Mouse (Mus musculus) left cerebral cortex, postnatal 10 days (tissue): ENCODE data around the gene Slc41a3. TPM values are rescaled to one million over a fixed set of nuclear protein-coding genes. Genes with fewer than 3 reads are reported as not detected.

Experiments
- DNase-seq, 2 experiments: peaks; one replicate each; pipeline ENCODE4 v3.0.0; 2021 to 2022; ENCODE audit warnings: low spot score in 2 of 2, mixed read lengths in 1 of 2; ENCODE audit errors: extremely low spot score in 1 of 2
- intact Hi-C: fragments of 180-260 bp; cut with DNase I; formaldehyde crosslinking; loops from one replicate; pipeline ENCODE4 v1.15.1; 2025
- total RNA-seq, 2 experiments: library from RNA; stranded (reverse); gene quantifications; 2 replicates each; pipeline ENCODE4 v1.2.3; 2021

Gene Slc41a3
- total RNA-seq, 2 experiments from 2014 or later: 6.7 to 7.2 TPM

DNA sequence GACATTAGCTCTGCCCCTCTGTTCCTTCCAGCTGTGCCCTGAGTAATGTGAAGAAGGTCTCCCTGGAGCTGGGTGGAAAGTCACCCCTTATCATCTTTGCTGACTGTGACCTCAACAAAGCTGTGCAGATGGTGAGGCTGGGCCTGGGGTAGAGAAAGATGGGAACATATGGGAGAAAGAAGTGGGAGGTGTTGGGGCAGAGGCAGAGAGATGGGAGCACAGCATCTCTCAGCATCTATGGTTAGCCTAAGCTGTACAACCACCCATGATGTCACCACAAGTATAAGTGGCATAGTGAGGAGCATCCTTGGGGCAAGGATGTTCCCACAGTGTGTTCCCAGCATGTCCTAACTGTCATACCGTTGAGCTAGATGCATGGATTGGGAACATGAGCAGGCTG, 13.8 kb upstream of the Slc41a3 start:
- intact Hi-C loops: no loop called here

DNA sequence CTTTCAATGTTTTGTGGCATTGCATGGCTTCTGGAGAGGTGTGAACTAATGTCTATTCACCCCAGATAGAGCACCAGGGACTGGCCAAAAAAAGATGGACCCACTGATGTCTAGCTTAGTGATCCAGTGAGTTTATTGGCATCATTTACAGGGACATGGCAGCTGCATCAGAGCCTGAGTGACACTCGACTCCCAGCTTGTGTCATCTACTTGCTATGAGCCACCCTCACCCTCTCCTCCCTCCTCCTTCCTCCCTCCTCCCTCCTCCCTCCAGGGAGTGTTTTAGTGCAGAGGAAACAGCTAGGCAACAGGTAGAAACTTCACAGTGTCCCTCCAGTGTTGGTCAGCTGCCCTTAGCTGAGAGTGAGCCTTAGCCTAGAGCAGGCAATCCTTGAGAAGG, 9.6 kb upstream of the Slc41a3 start:
- intact Hi-C loops: no loop called here
- no peak for DNase-seq

More for the DNA sequence above, 13.8 kb upstream of the Slc41a3 start:
- no peak for DNase-seq

DNA sequence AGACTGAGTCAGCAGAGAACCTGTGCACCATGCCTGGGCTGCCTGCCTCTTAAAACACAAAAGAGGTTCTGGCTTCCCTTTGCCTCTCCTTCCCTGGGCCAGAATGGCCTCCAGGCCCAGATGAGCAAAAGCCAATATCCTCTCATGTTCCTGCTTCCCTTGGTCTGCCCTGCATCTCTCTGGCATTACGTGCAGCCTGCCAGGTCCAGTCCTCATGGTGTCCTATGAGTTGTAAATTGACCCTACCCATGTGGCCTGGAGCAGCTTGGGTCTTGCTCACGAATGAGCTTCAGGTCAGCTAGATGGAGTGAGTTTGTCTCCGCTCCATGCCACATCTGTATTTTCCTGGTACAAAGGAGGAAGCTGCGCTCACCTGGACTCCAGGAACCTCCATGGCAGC, 7.5 kb upstream of the Slc41a3 start:
- intact Hi-C loops: no loop called here

DNA sequence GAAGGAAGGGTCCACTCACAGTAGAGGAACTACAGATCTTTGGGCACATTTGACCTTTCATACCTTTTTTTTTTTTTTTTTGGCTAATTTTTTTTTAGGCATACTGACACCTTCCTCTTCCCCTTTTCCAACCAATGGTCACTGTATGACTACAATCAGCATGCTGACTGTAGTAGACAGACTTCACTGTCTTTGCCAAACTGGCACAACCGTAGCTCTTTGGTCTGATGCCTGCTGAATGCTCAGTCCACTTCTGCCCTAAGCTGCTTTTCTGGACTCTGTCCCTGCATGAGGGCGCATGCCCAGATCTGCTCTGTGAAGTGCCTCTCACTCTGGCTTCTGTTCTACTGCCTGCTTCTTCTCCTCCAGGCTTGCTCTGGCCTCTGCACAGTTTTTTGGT, 6.9 kb upstream of the Slc41a3 start:
- intact Hi-C loops: no loop called here

More for the DNA sequence above, 7.5 kb upstream of the Slc41a3 start:
- DNase-seq: no peak

DNA sequence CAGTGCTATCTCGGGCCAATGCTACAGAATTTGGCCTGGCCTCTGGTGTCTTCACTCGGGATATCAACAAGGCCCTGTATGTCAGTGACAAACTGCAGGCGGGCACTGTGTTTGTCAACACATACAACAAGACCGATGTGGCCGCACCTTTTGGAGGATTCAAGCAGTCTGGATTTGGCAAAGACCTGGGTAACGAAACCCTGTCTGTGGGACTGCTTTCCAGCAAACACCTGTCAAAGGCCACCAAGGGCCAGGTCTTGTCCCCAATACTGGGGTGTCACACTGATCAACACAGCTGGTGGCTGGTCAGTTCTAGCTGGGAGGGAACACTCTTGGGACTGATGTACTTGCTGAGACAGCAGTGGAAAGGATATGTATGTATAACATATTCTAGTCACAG, 6.3 kb upstream of the Slc41a3 start:
- no peak for DNase-seq
- intact Hi-C loops: no loop called here

More for the DNA sequence above, 6.9 kb upstream of the Slc41a3 start:
- DNase-seq: peak in 1 of 2 experiments; percentile 51

DNA sequence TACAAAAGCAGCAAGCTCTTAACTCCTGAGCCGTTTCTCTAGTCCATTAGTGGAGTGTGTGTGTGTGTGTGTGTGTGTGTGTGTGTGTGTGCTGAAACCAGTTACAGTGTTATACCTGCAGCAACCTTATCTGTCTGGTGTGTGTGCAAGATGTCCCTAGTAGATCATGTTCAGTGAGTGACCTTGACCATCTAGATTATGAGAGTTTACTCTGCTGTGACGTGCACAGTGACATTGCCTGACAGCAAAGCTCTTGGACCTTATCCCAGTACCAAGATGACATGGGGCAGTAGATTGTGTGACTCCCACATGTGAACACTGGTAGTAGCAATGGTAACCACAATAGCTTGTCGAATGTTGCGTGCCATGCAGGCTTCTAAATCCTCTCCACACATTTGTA, 4.2 kb upstream of the Slc41a3 start:
- intact Hi-C loops: no loop called here
- no peak for DNase-seq

DNA sequence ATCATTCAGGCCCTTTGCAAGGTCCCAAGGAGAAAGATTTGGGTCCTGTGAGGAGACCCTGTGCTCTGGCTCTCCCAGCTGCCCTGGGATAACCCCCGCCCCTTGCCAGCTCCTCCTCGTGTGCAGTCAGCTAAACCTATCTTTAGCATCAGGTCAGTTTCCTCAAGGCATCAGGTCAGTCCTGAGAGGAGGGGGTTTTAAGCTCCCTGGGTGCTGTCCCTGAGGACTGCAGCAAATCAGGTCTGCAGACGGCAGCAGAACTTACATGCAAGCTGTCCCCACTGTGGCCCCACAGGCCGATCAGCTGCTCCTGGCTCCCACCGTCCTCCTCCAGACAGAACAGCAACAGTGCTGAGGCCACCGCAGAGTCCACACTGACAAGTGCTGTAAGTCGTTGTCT, 2.8 kb upstream of the Slc41a3 start:
- intact Hi-C loops: no loop called here
- no peak for DNase-seq

DNA sequence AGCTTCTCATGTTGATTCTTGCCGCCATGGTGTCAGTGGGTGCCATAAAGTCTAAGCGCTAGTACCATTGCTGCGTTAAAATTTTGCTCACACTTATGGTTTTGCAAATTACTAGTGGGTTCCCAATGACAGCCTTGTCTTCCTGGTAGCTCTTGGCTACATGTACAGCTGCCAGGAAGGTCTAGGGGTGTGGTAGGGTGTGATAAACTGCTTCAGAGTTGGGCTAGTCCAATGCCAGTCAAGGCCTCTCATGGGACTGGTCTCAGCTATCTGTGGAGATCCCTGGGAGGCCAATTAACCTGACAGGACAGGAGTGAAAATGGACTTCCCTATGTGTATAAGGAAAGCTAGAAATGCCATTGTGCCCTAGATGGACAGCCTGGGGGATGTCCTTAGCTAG, 2.2 kb upstream of the Slc41a3 start:
- DNase-seq: no peak
- intact Hi-C loops: no loop called here

DNA sequence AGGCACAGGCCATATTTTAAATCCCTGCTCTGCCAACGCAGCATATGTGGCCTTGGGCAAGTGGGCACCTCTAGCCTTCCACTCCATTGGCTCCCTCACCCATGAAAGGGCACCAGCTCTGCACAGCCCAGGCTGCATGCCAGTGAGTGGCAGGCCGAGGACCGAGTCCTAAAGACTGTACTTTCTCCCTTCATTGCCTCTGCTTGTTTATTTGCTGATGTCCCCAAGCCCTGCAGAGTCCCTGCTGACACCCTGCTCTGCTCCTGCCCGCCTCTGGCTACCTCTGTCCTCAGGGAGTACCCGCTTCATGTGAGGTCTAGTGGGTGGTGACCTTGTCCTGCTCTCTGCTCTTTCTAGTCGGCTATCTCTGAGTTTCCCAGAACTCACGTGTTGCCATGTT, 1.4 kb upstream of the Slc41a3 start:
- intact Hi-C loops: no loop called here
- DNase-seq: no peak

DNA sequence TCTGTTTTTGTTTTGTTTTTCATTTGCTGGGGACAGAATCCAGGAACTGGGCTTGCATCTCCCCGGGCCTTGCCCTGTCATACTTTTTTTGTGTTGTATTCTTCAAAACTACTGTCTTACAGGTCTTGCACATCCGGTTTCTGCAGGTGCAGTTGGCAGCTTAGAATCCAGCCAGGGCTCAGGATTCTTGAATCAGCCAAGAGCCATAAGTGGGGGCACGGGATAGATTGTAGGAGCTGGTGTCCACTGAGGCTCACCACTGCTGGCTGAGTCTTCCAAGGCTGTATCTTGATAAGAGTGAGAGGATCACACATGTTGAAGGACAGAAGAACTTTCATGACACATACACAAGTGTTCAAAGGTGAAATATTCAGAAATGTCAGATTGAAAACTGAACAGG, 395 bp upstream of the Slc41a3 start:
- DNase-seq: no peak
- intact Hi-C loops: no loop called here

DNA sequence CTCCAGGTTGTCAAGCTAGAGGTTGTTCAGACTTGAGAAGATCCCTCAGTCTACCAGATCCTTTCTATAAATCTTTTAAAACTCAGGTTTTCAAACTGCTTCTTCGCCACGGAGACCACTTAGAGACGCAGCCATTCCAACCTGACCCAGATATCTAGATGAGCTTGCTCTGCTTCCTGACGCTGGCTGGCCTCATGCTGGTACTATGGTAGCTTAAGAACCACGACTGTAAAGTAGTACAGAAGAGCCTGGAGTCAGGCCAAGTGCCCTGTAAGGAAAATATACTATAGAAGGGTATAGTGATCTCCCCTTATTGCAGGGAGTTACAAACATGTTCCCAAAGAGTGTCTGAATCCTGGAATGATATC, 757 bp downstream of the Slc41a3 start:
- DNase-seq: no peak
- intact Hi-C loops: no loop called here

DNA sequence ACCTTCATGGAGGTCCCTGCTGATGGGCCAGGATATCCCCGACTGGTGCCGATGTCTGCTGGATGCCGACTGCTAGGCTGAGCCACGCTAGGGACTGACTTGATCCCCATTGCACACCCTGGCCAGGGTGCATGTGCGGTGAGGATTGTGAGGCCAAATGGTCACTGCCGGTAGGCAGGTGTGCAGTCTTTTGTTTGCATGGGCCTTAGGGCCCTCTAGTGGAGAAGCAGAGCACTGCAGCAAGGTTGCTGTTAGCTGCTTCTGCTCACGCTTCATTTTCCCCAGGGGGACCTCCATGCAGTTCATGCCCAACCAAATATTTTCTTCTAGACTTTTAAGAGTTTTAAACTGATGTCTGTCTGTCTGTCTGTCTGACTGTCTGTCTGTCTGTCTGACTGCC, 2.0 kb downstream of the Slc41a3 start:
- DNase-seq: peak in 1 of 2 experiments; percentile 65
- intact Hi-C loops: loop anchor here (2.0 kb wide), 1 partner anchor 124 kb away; no protein-coding TSS in a partner anchor

DNA sequence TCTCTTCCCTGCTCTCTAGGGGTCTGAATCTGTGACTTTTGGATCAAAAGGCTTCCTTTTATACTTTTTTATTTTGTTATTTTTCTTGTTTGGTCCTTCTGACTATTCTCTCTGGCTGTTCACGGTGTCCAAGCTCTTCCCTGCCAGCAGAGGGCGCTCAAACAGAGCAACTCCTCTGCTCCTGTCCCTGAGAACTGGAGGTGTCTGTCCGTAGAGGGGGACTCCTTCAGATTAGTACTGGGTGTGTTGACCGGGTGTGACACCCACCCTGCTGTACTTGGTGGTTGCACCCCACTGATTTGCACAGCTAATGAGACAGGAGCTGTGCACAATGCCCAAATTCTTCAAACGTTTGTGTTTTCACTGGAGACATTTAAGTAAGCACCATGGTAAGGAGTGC, 2.7 kb downstream of the Slc41a3 start:
- intact Hi-C loops: loop anchor here (2.0 kb wide), 1 partner anchor 124 kb away; no protein-coding TSS in a partner anchor

DNA sequence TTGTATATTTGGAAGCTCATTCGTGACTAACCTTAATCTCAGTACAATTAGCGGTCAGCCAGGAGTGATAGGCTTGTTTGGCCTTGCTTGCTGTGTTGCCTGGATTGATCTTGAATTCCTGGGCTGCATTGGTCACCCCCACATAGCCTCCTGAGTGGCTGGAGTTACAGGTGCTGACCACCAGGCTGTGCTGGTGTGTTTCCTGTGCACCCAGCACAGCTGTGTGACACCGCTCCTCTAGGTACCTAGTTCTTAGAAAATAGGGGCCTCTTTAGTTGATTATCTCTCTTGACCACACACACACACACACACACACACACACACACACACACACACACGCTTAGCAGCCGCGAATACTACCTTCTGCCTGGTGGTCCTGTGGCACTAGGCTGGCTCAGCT, 3.7 kb downstream of the Slc41a3 start:
- intact Hi-C loops: no loop called here
- no peak for DNase-seq

More for the DNA sequence above, 2.7 kb downstream of the Slc41a3 start:
- DNase-seq: peak; percentile 36 to 68

DNA sequence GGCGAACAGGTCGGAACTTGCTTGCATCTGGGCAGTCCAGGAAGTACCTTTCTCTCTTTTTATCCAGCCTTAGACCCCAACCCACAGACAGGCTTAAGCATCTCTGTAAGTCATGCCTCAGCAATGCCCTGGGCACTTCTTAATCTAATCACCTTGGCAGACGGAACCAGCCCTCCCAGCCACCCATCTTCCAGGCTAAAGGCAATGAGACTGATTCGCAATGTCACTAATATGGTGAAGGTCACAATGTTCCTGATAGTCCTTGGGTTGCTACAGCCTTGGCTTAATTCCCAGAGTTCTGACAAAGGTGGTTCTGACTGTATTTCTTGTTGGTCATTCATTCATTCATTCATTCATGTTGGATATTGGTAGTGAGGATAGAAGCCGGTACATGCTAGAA, 5.7 kb downstream of the Slc41a3 start:
- DNase-seq: no peak
- intact Hi-C loops: no loop called here

DNA sequence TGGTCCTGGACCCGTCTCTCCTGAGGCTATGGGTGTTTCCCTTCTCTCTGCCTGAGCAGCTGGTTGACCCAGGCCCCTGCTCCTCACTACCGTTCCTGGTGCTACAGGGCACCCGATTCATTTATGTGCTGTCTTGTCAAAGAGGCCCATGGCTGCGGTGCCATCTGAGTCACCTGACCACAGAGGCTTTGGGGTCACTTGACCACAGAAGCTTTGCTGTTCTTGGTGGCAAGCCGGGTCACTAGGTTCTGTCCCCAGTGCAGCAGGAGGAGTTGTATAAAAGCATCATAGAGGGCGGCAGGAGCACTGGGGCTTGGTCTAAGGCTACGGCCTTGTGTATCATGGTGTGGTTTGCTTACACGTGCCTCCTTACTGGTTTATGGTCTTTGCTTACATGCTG, 8.8 kb downstream of the Slc41a3 start:
- intact Hi-C loops: no loop called here
- no peak for DNase-seq

DNA sequence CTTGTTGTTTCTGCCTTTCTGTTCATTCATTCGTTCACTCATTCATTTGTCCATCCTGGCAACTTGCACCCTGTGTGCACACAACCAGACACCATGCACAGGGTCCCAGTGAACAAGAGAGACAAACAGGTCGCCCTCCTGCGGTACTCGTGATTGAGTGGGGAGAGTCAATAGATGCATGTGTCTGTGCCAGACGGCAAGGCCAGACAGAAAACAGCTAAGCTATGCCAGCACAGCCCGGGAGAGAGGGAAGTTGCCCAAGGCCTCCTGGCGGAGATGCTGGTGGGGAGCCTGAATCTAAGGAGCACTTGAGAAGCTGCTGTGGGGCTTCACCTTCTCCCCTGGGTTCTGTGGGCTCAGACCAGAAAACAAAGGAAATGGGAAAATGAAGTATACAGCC, 10.8 kb downstream of the Slc41a3 start:
- intact Hi-C loops: no loop called here
- no peak for DNase-seq

DNA sequence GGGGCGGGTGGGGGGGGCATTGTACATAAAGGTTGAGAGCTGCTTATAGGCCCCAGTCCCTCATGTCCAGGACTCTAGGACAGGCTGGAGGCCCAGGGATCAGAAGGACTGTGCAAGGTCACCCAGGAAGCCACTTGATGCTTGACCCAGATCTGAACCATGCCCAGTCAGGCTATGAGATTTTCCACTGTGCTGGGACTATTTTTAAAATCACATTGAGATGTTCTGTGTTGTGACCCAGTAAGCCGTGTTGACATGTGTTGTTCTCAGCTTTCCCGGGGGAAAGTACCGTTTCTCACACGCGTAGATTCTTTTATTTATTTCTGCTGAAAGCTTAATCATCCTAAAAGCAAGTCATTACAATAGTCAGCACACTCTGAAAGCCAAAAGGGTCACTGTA, 11.5 kb downstream of the Slc41a3 start:
- intact Hi-C loops: no loop called here

DNA sequence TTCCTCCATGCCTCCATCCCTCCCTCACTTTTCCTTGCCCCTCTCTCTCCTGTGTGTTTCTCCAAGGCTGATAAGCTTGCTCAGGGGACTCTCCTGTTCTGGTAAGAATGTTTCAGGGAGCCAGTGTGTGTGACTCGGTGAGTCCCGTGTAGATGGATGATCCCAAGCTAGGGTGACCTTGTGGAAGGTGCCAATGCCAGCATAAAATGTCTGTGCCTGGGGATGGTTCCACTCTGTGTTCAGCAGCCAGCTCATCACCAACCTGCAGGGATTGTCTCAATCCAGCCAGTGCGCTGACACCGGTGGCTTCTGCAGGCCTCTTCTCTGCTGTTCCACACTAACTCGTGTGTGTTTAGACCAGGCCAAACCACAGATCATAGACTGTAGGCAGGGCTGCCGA, 12.0 kb downstream of the Slc41a3 start:
- DNase-seq: no peak
- intact Hi-C loops: no loop called here

More for the DNA sequence above, 11.5 kb downstream of the Slc41a3 start:
- no peak for DNase-seq

DNA sequence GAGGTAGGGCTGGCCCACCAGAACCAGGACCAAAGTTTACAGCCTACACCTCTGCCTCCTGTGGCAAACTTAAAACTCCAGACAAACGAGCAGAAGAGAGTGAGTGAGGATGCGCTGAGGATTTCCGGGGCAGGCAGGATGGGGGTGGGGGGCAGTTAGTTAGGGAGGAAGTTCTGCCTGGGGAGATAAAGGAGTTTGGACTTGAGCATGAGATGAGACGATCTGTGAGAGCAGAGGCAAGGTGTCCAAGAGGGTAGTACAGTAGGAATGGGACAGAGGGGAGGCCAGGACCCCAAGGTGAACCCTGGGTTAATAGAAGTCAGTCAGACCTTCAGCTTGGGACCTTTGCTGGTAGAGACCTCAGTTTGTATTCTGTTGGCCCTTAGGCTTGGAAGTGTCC, 13.7 kb downstream of the Slc41a3 start:
- intact Hi-C loops: no loop called here
- DNase-seq: no peak

DNA sequence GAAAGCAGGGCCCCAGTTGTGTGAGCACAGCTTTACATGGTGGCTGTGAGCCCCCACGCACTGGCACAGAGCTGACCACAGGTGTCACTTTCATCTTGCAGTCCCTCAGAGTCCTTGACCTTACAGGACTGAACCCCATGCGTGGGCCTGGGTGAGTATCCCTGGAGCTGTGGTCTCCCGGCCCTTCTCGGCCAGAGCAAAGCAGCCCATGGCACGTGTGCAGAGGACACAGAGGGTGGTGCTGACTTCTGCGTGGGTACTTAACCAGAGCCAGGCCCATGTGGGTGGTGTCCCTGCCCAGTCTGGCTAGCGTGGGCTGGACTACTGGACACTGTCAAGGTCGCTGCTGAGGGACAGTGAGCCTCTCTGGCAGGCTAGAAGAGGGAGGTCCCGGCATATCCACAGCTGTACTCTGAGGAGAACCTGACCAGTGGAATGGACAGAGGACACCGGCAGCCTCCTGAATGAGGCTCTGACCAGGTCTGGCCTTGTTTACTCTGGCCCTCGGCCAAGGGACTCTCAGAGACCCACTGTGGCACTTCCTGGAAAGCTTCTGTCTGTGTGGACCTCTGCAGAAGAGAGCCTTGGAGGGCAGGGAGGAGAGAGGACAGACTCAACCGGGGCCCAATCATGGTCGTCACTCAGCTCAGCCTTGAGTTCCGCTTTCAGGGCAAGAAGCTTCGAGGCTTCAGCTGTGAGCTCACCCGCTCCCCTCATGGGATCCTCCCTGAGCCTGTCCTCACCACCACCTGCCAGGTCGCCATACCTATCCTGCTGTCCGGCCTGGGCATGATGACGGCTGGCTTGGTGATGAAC, 14.5 kb downstream of the Slc41a3 start:
- intact Hi-C loops: no loop called here
- DNase-seq: peak in 1 of 2 experiments; percentile 71
